Mouse (Mus musculus) G1E (cell line): ENCODE results near the gene Asb18. TPM values are rescaled to one million over a fixed set of nuclear protein-coding genes. Genes with fewer than 3 reads are reported as not detected.

Experiments
- ATAC-seq: 2 replicates; pipeline ENCODE4 v1.8.0; 2016; ENCODE audit warnings: mild to moderate bottlenecking; ENCODE audit not compliant: insufficient number of reproducible peaks, poor library complexity, low FRiP score, severe bottlenecking; ENCODE audit errors: extremely low read depth
- DNase-seq: peaks from one replicate; pipeline ENCODE4 v3.0.0; 2012; ENCODE audit warnings: low spot score
- H3K27me3 ChIP-seq: 2 replicates; pipeline ENCODE4 v1.6.1; 2012; ENCODE audit warnings: mild to moderate bottlenecking, low read length, inconsistent platforms; ENCODE audit not compliant: insufficient read depth
- H3K36me3 ChIP-seq: replicated peaks from 2 replicates; pipeline ENCODE3; 2012; ENCODE audit warnings: mild to moderate bottlenecking, inconsistent platforms
- H3K4me1 ChIP-seq: 2 replicates; pipeline ENCODE4 v1.6.1; 2012; ENCODE audit warnings: low read depth, low read length, inconsistent platforms, mixed read lengths; ENCODE audit not compliant: insufficient read depth
- H3K4me3 ChIP-seq: 2 replicates; pipeline ENCODE4 v1.5.1; 2012; ENCODE audit warnings: low read depth, mild to moderate bottlenecking, inconsistent platforms, low read length, moderate library complexity, mixed read lengths
- H3K9me3 ChIP-seq: replicated peaks from 2 replicates; pipeline ENCODE4 v1.6.1; 2012; ENCODE audit warnings: inconsistent platforms
- CTCF ChIP-seq: IDR thresholded peaks from 2 replicates; pipeline ENCODE4 v1.5.1; 2012; ENCODE audit warnings: low read depth, low read length, inconsistent platforms, mixed read lengths
- GATA1 ChIP-seq: IDR thresholded peaks from 2 replicates; pipeline ENCODE4 v1.6.1; 2012; ENCODE audit warnings: borderline replicate concordance, low read length, inconsistent platforms, mixed read lengths
- GATA2 ChIP-seq: IDR thresholded peaks from 2 replicates; pipeline ENCODE4 v1.6.1; 2012; ENCODE audit warnings: low read depth, low read length, inconsistent platforms, borderline replicate concordance
- POLR2AphosphoS5 ChIP-seq: IDR thresholded peaks from 2 replicates; pipeline ENCODE4 v1.6.1; 2012; ENCODE audit warnings: low read depth, low read length, inconsistent platforms; ENCODE audit not compliant: insufficient replicate concordance
- TAL1 ChIP-seq: conservative IDR thresholded peaks from 2 replicates; pipeline ENCODE4 v1.6.1; 2012; ENCODE audit warnings: low read depth, low read length, inconsistent platforms, mixed read lengths
- polyA plus RNA-seq: library from polyadenylated mRNA; stranded (reverse); fragments of >175 nt; gene quantifications from 2 replicates; pipeline ENCODE4 v1.2.3, GENCODE M21; 2012
- total RNA-seq, 2 experiments: library from RNA; stranded (forward) in 1 of 2; stranded (reverse) in 1 of 2; fragments of 200-1000 nt in 1 of 2; fragments of >200 nt in 1 of 2; fragmentation: Nextera tagmentation in 1 of 2; gene quantifications; 2 replicates each; pipeline ENCODE4 v1.2.3; 2014 to 2017

The Asb18 gene
- total and polyA plus RNA-seq, 3 experiments = 0.05 TPM; not detected in 2

GRCm38 (mm10) chr1:89992256-89992655 lies 22.2 kb downstream of the Asb18 start:
- Histone ChIP-seq H3K27me3 (no peaks in the 10 kb centered on the region), H3K36me3 (no peaks in the 10 kb centered on the region), H3K4me1 (no peaks in the 10 kb centered on the region), H3K9me3 (peaks cover 81% of the 10 kb centered on the region), H3K4me3 (no peak overlapping the region)
- no peak for DNase-seq
- ATAC-seq = no peak
- no peak for TF ChIP-seq POLR2AphosphoS5
- no peak for TF ChIP-seq TAL1

GRCm38 (mm10) chr1:89977261-89977660 lies 37.2 kb downstream of the Asb18 start:
- Histone ChIP-seq H3K36me3 (no peaks in the 10 kb centered on the region), H3K4me1 (no peaks in the 10 kb centered on the region), H3K27me3 (no peaks in the 10 kb centered on the region), H3K9me3 (peaks cover 61% of the 10 kb centered on the region), H3K4me3 (no peak overlapping the region)
- ATAC-seq (no peak), DNase-seq (no peak)
- TF ChIP-seq POLR2AphosphoS5 (no peak), CTCF (no peak), GATA1 (no peak), GATA2 (no peak), TAL1 (no peak)

DNA sequence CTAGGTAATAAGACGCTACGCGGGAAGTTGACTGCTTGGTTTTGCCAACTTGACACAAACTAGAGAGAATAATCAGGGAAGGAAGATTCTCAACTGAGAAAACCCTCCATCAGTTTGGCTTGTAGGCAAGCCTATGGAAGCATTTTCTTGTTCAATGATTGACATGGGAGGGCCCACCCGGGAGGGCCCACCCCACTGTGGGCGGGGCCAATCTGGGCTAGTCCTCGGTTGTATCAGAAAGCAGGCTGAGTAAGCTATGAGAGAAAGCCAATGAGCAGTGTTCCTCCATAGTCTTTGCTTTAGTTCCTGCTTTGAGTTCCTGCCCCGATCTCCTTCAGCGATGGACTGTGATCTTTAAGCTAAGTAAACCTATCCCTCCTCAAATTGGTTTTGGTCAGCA lies 38.1 kb downstream of the Asb18 start:
- no peak for ATAC-seq
- Histone ChIP-seq H3K4me1 (no peaks in the 10 kb centered on the region), H3K27me3 (no peaks in the 10 kb centered on the region), H3K4me3 (no peak overlapping the region), H3K9me3 (peaks cover 63% of the 10 kb centered on the region), H3K36me3 (no peaks in the 10 kb centered on the region)
- DNase-seq = no peak
- no peak for TF ChIP-seq POLR2AphosphoS5
- no peak for TF ChIP-seq GATA1
- TF ChIP-seq CTCF = no peak
- no peak for TF ChIP-seq GATA2
- no peak for TF ChIP-seq TAL1

GRCm38 (mm10) chr1:89974541-89974940 lies 39.9 kb downstream of the Asb18 start:
- ATAC-seq (no peak), DNase-seq (no peak)
- Histone ChIP-seq H3K36me3 (no peaks in the 10 kb centered on the region), H3K9me3 (peaks cover 73% of the 10 kb centered on the region), H3K4me3 (no peak overlapping the region), H3K27me3 (no peaks in the 10 kb centered on the region), H3K4me1 (no peaks in the 10 kb centered on the region)
- TF ChIP-seq GATA2 = no peak
- TF ChIP-seq GATA1 = no peak

- ATAC-seq (no peak), DNase-seq (no peak)
- Histone ChIP-seq H3K9me3 (peaks cover 81% of the 10 kb centered on the region), H3K4me1 (no peaks in the 10 kb centered on the region), H3K36me3 (no peaks in the 10 kb centered on the region), H3K27me3 (no peaks in the 10 kb centered on the region), H3K4me3 (no peak overlapping the region)
- TF ChIP-seq CTCF (no peak), GATA1 (no peak), POLR2AphosphoS5 (no peak), TAL1 (no peak), GATA2 (no peak)
Measured at GRCm38 (mm10) chr1:89971848-89972247, 42.6 kb downstream of the Asb18 start.

GRCm38 (mm10) chr1:89969714-89970110 lies 44.8 kb downstream of the Asb18 start:
- H3K9me3 ChIP-seq = peaks cover 79% of the 10 kb centered on the region
- H3K4me3 ChIP-seq = no peak overlapping the region
- TF ChIP-seq CTCF (no peak), GATA2 (no peak), POLR2AphosphoS5 (no peak), GATA1 (no peak), TAL1 (no peak)
- ATAC-seq (no peak), DNase-seq (no peak)
- H3K4me1 ChIP-seq = no peaks in the 10 kb centered on the region
- no peaks in the 10 kb centered on the region for H3K36me3 ChIP-seq
- H3K27me3 ChIP-seq = no peaks in the 10 kb centered on the region

DNA sequence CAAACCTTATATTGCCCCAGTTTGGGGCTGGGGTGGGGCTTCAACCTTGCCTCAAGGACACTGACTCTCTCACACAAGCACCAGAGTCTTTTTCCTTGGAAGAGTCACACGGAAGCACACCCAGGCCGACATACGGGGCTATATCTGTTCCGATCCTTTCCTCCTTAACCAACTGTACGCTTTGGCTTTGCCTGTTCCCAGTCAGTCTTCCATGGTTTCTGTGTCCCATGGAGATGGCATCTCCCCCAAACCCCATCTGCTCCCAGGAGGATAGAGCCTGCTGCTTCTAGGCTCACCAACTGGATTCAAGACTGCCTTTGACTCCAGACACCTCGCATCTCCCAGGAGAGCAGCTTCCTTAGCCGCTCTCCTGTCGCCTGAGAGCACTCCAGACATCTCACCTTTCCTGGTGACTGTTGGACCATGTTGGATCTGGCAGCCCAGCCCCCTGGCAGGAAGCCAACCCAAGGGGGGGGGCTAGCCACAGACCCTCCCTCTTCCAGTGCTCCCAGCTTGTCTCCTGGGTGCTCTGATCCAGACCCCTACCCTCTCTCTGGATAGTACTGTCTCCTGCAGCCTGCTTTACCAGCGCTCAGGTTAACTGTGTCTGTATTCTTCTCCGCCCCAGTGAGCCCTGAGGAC lies 45.3 kb downstream of the Asb18 start:
- Histone ChIP-seq H3K9me3 (peaks cover 79% of the 10 kb centered on the region), H3K36me3 (no peaks in the 10 kb centered on the region), H3K4me3 (no peak overlapping the region), H3K27me3 (no peaks in the 10 kb centered on the region), H3K4me1 (no peaks in the 10 kb centered on the region)
- DNase-seq (no peak), ATAC-seq (no peak)
- TF ChIP-seq GATA1 (no peak), GATA2 (no peak), TAL1 (no peak), CTCF (no peak), POLR2AphosphoS5 (no peak)
